Mouse (Mus musculus) kidney, adult 2 months (tissue): Measurements from ENCODE around the gene Krt19.

Experiments
- CTCF ChIP-seq: fragments of 200-500 bp; conservative IDR thresholded peaks from 2 replicates; pipeline ENCODE4 v1.5.1; 2011; ENCODE audit warnings: low read depth, mild to moderate bottlenecking, control low read depth, low read length, moderate library complexity, mixed read lengths; ENCODE audit not compliant: insufficient read depth, insufficient read length
- POLR2A ChIP-seq: fragments of 200-500 bp; IDR thresholded peaks from one replicate; pipeline ENCODE4 v1.6.1; 2011; ENCODE audit warnings: low read depth, low read length, control low read depth

GRCm38 (mm10) chr11:100112935-100113741 is 35.3 kb downstream of the Krt19 start:
- TF ChIP-seq CTCF = no peak
- TF ChIP-seq POLR2A = no peak
